Mouse (Mus musculus): ENCODE measurements around the gene Eri3.

DNA sequence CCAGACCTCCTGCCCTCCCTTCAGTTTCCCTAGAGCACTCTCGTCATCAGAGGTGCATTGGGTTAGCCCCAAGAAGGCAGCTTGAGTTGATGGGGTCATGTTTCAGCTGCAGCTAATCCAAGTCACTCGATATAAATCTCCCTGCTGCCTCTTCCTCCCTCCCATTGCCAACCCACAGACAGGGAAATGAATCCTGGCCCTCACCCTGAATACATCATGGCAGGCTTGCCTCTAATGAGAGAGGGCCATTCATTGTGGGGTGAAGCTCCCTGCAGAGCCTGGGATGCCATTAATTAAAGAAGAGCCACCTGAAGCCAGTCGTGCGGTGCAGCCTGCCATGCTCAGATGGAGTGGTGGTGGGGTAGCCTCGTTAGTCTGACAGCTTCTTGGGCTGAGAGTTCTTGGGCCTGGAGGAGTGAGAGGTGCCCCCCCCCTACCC lies 51.2 kb downstream of the Eri3 start:
- no peak for TF ChIP-seq CTCF (IDR thresholded peaks at IDR 0.05; ENCODE audit: low read depth)
- TF ChIP-seq EP300 (optimal IDR thresholded peaks at IDR 0.05): no peak

Measured in stomach, postnatal 0 days (tissue).